Mouse (Mus musculus) lung, adult 2 months (tissue): ENCODE data around the gene Scg2. TPM values are rescaled to one million over a fixed set of nuclear protein-coding genes. Genes with fewer than 3 reads are reported as not detected.

Source experiments
- DNase-seq: peaks from one replicate; pipeline ENCODE4 v3.0.0; 2022
- H3K4me1 ChIP-seq: fragments of 200-500 bp; 2 replicates; pipeline ENCODE4 v1.6.1; 2011; ENCODE audit warnings: low read length; ENCODE audit not compliant: control insufficient read depth, insufficient read depth
- H3K4me3 ChIP-seq: fragments of 200-500 bp; replicated peaks from 2 replicates; pipeline ENCODE3; 2011; ENCODE audit warnings: low read depth, mild to moderate bottlenecking, control low read depth, low read length; ENCODE audit errors: extremely low read depth
- CTCF ChIP-seq: fragments of 200-500 bp; IDR thresholded peaks from 2 replicates; pipeline ENCODE4 v1.5.1; 2011; ENCODE audit warnings: mild to moderate bottlenecking, low read length, control low read depth; ENCODE audit not compliant: insufficient read depth
- POLR2A ChIP-seq: fragments of 200-500 bp; IDR thresholded peaks from 2 replicates; pipeline ENCODE4 v1.6.1; 2011; ENCODE audit warnings: low read depth, mild to moderate bottlenecking, control low read depth, low read length, borderline replicate concordance; ENCODE audit errors: extremely low read depth
- WGBS: fragments of 180-500 bp; shearing (Covaris S2); methylation state at CpG from one replicate; pipeline ENCODE4 v1.1.7; 2018; 5-methylcytosine and 5-hydroxymethylcytosine counted together
- polyA plus RNA-seq: library from polyadenylated mRNA; depleted of rRNA; stranded (reverse); fragments of >200 nt; gene quantifications from 2 replicates; pipeline ENCODE4 v1.2.3, GENCODE M21; 2012; rRNA removed

Scg2 gene
- 0.06 TPM in 1 of 2 replicates, not detected in the other for polyA plus RNA-seq

DNA sequence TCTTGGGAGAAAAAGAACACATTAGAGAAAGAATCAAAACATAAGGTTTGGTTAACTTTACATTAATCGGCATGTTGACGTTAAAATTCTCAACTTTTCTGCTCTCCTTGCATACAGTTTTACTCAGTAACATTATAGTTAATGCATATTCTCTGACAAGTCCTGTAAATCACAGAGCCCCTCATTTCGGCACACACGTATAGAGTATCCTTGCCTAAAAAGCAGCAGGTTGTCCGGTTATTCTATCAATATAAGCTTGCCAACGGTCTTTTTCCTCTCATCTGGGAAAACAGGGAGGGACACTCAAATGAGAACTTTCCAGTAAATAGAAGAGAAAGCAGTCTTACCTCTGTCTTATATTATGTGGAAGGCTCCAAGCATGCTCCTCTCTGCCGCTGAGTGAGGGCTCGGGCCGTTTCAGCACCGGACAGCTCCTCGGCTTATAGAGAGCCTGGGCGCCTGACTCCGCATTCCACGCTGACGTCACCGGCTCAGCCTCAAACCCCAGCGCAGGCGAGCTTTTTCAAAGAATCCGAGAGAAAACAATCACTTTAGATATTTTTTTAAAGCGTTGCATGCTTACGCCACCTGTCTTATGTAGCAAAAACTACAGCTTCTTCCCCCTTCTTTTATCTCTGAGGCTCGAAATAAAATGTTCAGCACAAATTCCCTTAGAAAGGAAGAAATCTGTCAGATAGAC lies at the start of gene Scg2:
Gene Scg2 (minus strand): TSS at position 512 of the 700 bp plus-strand sequence.
- TF ChIP-seq CTCF: no peak
- no peak for TF ChIP-seq POLR2A
- 13% methylated on average over 22 of the region's 22 CpGs for WGBS
- Histone ChIP-seq H3K4me1 (no peaks in the 10 kb centered on the region), H3K4me3 (no peak within 1 kb of the TSS)
- DNase-seq: peak; percentile 13

DNA sequence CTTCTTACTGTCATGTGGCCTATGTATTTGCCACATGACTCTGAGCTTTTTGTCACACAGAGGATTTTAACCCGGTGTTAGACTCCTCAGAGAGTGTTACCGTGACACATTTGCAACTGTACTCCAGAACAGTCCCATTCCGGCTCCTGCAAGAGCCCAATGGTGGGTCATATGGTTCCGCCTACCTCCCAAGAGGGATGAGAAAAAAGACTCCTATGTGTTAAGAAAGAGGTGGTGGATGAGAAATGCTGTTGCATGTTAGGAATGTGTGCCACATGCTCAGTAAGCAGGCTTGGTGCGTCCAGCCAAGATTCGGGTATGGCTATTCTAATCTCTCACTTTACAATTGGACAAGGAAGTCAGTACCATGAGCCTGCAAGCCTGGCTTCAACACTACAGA lies 45.6 kb upstream of the Scg2 start:
- Histone ChIP-seq H3K4me1 (no peaks in the 10 kb centered on the region), H3K4me3 (no peak overlapping the region)
- no peak for DNase-seq
- 86% methylated on average over 6 of the region's 6 CpGs for WGBS
- TF ChIP-seq POLR2A: no peak
- TF ChIP-seq CTCF: no peak

DNA sequence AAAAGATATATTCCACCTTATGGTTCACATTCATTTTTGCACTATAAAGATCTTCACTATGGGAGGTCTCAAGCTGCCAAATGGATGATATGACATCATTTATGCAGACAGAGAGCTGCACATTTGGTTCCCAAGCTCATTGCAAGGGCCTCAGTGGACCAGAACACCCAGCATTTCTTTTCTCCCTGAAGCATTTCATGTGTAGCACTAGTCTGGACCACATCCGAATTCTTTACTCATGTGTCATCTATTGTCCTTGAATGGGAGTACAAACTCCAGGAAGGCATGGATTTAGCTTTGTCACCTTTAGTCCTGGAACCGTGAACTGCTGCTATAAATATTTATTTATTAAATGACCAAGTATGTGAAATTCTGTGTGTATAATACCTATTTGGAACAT lies 30.9 kb upstream of the Scg2 start:
- TF ChIP-seq CTCF (no peak), POLR2A (no peak)
- WGBS: 56% methylated on average over 2 of the region's 2 CpGs
- no peak for DNase-seq
- Histone ChIP-seq H3K4me1 (no peaks in the 10 kb centered on the region), H3K4me3 (no peak overlapping the region)

DNA sequence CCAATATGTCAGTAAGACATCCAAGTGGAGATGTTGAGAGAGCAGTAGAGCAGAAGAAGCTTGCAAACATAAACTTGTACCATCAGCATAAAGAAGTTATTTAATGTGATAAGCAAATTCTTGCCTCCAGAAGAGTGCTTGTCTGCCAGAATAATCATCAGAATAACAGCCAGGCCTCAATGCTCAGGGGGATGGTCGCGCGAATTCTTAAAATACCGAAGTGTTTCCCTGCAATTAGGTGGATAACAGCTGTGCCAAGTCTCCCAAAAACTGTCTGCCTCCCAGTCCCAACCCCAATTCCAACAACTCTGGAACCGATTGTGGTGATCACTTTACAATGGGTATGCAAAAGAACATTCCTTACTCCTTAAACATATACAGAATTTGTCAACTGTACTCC lies 30.0 kb upstream of the Scg2 start:
- Histone ChIP-seq H3K4me1 (no peaks in the 10 kb centered on the region), H3K4me3 (no peak overlapping the region)
- no peak for DNase-seq
- 77% methylated on average over 5 of the region's 5 CpGs for WGBS
- TF ChIP-seq CTCF: no peak
- TF ChIP-seq POLR2A: no peak

DNA sequence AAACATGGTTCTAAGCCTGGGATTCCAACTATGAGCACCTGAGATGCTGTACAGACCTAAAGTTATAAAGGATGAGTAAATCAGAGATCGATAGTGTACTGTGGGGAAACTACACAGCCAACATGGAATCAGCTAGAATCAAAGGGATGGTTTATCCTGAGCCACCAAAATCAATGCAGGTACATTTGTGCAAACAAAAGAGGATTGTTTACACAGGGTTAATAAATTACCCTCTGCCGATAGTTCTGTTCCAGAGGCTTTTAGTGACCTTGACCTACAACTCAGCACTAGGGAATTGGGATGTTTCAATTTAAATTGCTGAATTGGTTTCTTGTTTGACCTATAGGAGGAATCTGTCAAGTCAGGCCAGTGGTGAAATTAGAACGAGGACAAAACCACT lies 26.7 kb upstream of the Scg2 start:
- no peak for DNase-seq
- no peaks in the 10 kb centered on the region for H3K4me1 ChIP-seq
- 39% methylated on average over 3 of the region's 3 CpGs for WGBS

DNA sequence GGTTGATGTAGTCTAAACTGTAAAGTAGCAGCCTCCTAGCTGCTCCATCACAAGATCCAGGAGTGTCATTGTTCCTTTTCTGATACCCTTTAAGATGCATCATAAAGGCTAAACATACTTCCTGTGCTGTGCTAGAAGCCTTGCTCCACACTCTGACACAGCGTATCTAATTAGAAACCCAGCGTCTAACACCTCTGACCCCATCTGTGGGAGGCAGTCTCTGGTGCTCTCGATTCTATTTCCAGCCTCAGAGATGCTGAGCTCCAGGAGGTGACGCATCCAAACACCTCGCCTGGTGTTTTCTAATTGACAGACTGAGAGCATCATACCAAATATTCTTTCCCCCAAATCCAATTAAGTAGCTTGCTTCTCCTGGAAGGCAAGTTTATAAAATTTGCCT lies 18.6 kb upstream of the Scg2 start:
- TF ChIP-seq CTCF: no peak
- TF ChIP-seq POLR2A: no peak
- H3K4me3 ChIP-seq: no peak overlapping the region
- no peaks in the 10 kb centered on the region for H3K4me1 ChIP-seq
- 42% methylated on average over 5 of the region's 5 CpGs for WGBS
- DNase-seq: no peak

More for the DNA sequence above, 26.7 kb upstream of the Scg2 start:
- TF ChIP-seq POLR2A: no peak
- no peak for TF ChIP-seq CTCF
- H3K4me3 ChIP-seq: no peak overlapping the region

DNA sequence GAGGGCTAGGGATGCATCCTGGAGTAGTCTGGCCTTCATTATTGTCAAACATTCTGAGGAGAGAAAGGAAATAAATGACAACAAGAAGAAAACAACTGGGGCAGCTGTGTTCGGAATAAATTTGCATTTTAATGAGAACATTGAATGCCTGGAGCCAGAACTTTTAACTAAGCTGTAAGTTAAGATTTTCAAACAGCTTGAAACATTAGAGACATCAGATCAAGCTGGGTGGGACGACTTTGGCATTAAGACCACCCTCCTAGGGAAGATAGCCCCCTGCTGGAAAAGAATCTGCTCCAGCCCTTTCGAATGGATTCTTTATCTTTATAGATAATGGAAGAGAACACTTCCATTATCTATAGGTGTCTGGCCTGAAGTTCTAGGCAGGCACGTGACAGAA lies 14.2 kb upstream of the Scg2 start:
- TF ChIP-seq POLR2A: no peak
- no peak for TF ChIP-seq CTCF
- no peak for DNase-seq
- 21% methylated on average over 4 of the region's 4 CpGs for WGBS
- H3K4me1 ChIP-seq: no peaks in the 10 kb centered on the region
- no peak overlapping the region for H3K4me3 ChIP-seq

DNA sequence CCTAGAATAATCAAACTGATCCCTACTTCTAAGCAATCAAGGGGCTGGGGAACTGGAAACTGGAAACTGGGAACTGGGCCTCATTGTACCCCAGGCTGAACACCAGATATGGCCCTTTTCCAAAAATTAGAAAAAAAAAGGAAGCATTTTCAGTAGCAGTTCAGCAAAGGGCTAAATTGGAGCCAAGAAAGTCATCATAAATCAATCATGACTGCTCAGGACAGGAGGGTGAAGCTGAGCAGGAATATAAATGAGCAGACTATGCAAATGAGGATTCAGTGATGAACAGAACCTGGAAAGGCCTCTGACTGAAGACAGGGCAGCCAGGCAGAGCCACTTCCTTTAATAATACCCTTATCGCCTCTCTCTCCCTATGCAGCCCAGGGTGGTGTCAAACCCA lies 12.4 kb upstream of the Scg2 start:
- WGBS: 83% methylated on average over 1 of the region's 1 CpGs
- TF ChIP-seq CTCF (no peak), POLR2A (no peak)
- no peak overlapping the region for H3K4me3 ChIP-seq
- no peak for DNase-seq
- H3K4me1 ChIP-seq: no peaks in the 10 kb centered on the region

DNA sequence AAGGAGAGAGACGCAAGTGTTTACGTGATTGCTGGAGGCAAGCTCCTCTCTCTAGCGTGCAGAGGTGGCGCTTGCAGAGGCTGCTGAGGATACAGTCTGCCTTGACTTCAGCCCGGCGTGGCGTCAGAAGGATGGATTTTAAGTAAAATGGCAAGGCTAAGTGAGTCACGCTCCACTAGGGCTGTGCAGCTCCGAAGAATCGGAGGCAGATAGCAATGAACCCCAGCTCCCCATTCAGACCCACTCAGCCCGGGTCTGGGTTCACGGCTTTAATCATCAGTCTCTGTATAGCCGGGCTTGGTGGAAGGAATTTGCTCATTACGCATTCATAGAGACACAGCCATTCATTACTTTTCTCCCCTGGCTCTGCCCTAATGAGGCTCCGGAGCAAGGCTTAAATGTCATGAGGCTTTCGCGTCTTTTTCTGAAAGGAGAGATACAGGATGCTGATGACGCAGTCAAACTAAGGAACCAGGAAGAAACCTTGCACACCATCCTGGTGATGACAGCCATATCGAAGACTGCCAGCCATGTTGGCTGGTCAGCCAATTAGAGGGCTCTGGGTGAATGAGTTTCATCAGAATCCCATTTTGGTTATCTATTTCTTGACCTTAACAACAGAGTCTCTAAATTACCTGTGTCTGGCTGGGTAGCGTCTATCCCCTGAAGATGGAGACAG lies 10.6 kb upstream of the Scg2 start:
- no peak for TF ChIP-seq CTCF
- TF ChIP-seq POLR2A: no peak
- Histone ChIP-seq H3K4me3 (no peak overlapping the region), H3K4me1 (no peaks in the 10 kb centered on the region)
- no peak for DNase-seq
- WGBS: 27% methylated on average over 20 of the region's 20 CpGs

DNA sequence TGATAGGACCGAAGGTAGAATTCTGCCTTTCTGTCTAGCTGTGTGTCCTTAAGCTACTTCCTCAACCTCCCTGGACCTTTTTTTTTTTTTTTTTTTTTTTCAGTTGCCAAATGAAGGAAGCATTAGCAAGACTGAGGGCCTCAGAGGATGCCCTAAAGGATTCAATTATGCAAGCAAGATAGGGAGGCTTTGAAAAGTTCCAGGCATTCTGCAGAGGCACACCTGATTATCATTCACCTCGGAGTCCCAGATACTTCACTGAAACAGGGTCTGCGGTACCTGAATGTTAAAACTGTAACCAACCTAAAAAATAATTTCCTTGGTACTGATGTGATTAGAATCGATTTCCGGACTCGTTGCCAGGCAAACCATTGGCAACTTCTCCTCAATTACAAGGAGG lies 10.0 kb upstream of the Scg2 start:
- no peaks in the 10 kb centered on the region for H3K4me1 ChIP-seq
- TF ChIP-seq POLR2A (no peak), CTCF (no peak)
- 18% methylated on average over 6 of the region's 6 CpGs for WGBS
- no peak overlapping the region for H3K4me3 ChIP-seq
- DNase-seq: no peak

DNA sequence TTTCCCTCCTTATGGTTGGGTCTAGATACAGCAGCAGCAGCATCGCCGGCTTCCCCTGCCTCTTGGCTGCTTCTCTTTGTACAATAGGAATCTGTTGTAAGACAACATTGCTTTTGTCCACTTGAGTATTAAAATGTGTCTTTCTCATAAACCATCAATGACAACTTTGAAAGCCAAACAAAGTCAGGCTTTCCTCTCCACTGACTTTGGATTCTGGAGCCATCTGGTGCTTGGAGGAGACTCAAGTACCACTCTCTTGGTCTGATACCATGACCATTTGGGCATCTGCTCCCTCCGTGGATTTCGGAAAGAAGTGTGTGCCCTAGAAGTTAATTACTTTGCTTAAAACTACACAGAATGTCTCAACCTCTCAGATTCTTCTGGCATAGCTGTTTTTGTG lies 5.7 kb upstream of the Scg2 start:
- Histone ChIP-seq H3K4me1 (no peaks in the 10 kb centered on the region), H3K4me3 (no peak overlapping the region)
- WGBS: 85% methylated on average over 4 of the region's 4 CpGs
- DNase-seq: no peak
- no peak for TF ChIP-seq POLR2A
- TF ChIP-seq CTCF: no peak
